Mouse (Mus musculus): ENCODE results near the gene Prune1.

DNA sequence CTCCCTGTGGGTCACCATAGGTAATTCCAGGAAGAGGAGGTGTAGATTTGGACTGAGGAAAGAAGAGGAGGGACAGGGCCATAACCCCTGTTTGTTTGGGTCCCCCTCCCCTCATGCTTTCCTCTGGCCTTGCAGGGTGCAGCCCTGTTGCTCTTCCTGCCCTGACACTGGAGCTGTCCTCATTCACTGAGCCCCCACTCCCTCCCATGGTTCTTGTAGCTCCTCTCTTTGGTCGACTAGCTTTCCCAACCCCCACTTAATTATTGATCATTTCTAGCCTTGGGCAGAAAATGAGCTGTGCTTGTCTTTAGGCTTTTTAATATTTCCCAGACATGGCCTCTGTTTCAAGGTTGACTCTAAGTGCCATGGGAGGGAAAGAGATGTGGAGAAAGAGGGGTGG is 2.2 kb upstream of the Prune1 start:
- no peak for TF ChIP-seq CHD2 (IDR thresholded peaks at IDR 0.05; ENCODE audit: low read length)
- no peak for TF ChIP-seq SIN3A (IDR thresholded peaks at IDR 0.05; ENCODE audit: low read length)
- no peak for TF ChIP-seq MAZ (IDR thresholded peaks at IDR 0.05; ENCODE audit: low read depth, low read length)
